Mouse (Mus musculus): ENCODE results near the gene Scrn1. TPM values are rescaled to one million over a fixed set of nuclear protein-coding genes. Genes with fewer than 3 reads are reported as not detected.
A peak's percentile ranks its signal among the peaks of the same experiment; 100 is the strongest.

The Scrn1 gene
- polyA plus RNA-seq, 1 experiment from 2014 or later: 91.6 TPM

DNA sequence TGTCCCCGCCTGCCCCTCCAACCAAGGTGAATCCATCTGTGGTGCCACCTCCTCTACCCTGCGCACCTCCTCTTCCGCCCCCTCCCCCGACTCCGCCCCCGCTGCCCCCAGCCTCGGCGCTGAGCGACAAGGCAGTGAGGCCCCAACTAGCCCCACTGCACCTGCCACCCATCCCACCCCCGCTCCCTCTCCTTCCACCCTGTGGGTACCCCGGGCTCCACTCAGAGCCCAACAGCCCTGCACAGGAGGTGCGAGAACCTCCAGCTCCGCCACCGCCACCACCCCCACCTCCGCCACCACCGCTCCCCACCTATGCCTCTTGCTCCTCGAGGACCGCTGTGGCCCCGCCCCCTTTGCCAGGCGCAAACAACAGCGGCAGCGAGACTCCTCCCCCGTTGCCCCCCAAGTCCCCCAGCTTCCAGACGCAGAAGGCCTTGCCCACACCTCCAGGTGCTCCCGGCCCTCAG, 80.8 kb downstream of the Scrn1 start:
- 4% methylated on average over 22 of the region's 25 CpGs for WGBS

DNA sequence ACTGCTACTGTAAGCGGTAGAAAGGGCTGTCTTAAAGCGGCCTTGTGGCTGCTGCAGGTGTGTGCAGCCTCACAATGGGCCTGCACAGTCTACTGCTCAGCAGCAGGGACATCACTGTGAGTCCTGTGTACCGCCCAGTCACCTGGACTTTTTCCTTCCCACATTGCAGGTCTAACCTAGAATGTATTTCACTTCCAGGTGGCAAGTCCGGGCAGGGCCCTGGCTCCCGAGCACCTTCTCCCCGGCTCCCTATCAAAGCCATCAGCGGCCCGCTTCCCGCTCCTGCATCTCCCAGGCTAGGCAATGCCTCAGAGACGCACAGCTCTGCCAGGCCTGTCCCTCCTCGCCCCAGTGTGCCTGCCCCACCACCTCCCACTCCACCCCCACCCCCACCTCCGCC, 81.3 kb downstream of the Scrn1 start:
- peak overlapping the region; percentile 65 for H3K9ac ChIP-seq
- peaks cover 18% of the 10 kb centered on the region; the same call in 1 of the 2 replicates for H3K27me3 ChIP-seq
- no peaks in the 10 kb centered on the region for H3K9me3 ChIP-seq
- no peak overlapping the region for H3K27ac ChIP-seq
- H3K4me2 ChIP-seq: peak overlapping the region; percentile 53
- H3K36me3 ChIP-seq: no peaks in the 10 kb centered on the region
- peak overlapping the region; percentile 29 for H3K4me3 ChIP-seq
- peaks cover 17% of the 10 kb centered on the region for H3K4me1 ChIP-seq (replicated peaks)
- WGBS: 16% methylated on average over 12 of the region's 12 CpGs
- ATAC-seq (ENCODE audit: low FRiP score): peak; percentile 60

More for the DNA sequence above, 80.8 kb downstream of the Scrn1 start:
- H3K4me3 ChIP-seq: peak overlapping the region; percentile 29
- no peaks in the 10 kb centered on the region for H3K36me3 ChIP-seq
- H3K9ac ChIP-seq: peak overlapping the region; percentile 65
- H3K9me3 ChIP-seq: no peaks in the 10 kb centered on the region
- H3K4me2 ChIP-seq: peak overlapping the region; percentile 53
- ATAC-seq (ENCODE audit: low FRiP score): peak; percentile 44
- peaks cover 17% of the 10 kb centered on the region for H3K4me1 ChIP-seq (replicated peaks)
- H3K27me3 ChIP-seq: peaks cover 18% of the 10 kb centered on the region; the same call in 1 of the 2 replicates
- H3K27ac ChIP-seq: no peak overlapping the region

DNA sequence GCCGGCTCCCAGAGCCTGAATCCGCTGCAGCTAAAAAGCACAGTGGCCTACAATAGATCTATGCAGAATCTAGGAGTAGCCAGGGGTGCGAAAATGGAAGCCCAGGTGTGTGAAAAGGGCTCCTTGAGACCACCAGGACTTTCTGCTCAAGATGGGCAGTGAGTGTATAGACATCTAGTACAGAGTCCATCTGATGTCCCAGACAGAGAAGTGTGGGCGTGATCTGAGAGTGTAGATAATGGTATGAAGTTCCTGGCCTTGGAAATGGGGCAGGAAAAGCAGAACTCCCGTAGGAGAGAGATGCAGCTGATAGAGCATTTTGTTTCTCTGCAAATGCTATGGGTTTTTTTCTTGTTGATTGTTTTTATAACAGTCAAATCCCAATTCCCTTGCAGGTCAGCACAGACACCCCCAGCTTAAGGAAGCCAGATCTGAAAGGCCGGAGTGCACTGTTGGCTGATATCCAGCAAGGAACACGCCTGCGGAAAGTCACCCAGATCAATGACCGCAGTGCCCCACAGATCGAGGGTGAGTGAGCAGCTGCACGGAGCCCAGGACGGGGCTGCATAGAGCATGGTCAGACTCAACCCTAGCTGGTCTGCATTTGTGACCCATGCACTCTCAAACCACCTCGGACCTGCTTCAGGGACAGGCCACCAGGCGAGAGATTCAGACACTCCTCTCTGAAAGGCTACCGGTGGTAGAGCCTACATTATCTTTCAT, 84.7 kb downstream of the Scrn1 start:
- no peak overlapping the region for H3K4me2 ChIP-seq
- 0 out of 2 replicates have a peak, but pooled peaks cover 9% of the 10 kb centered on the region for H3K27me3 ChIP-seq
- H3K27ac ChIP-seq: no peak overlapping the region
- ATAC-seq (ENCODE audit: low FRiP score): no peak
- H3K4me1 ChIP-seq (replicated peaks): peaks cover 30% of the 10 kb centered on the region
- H3K36me3 ChIP-seq: no peaks in the 10 kb centered on the region
- H3K9ac ChIP-seq: no peak overlapping the region
- WGBS: 81% methylated on average over 15 of the region's 15 CpGs
- no peaks in the 10 kb centered on the region for H3K9me3 ChIP-seq
- no peak overlapping the region for H3K4me3 ChIP-seq

DNA sequence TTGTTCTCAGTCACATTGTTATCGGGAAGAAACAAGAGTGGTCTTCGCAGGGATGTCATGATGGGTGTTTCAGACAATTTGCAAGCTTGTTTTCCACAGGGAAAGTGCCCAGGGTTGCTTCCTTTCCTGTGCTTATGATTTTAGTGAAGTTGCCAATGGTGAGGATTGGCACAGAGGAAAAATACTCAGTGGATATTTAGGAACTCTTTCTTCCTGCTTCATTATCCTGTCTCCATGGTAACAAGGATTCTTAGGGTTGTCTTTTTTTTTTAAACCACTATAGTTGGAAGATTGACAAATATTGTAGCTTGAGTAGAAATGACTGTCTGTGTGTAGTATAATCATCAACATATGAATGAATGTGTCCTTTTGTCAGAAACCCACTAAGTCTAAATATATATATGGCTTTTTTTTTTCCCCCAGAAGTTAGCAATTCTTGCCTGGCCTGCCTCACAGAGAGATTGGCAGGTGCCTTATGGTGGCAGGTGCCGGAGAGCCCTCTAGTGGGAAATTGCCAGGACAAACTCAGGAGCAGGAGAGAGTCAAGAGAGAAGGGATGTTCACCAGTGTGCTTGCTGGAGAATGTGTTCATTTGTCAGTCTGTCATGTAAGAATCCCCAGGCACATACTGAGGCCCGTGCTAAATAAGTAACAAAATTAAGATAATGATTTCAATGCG, 87.5 kb downstream of the Scrn1 start:
- H3K4me3 ChIP-seq: no peak overlapping the region
- H3K4me2 ChIP-seq: no peak overlapping the region
- H3K9ac ChIP-seq: no peak overlapping the region
- 0 out of 2 replicates have a peak, but pooled peaks cover 2% of the 10 kb centered on the region for H3K27me3 ChIP-seq
- H3K36me3 ChIP-seq: no peaks in the 10 kb centered on the region
- ATAC-seq (ENCODE audit: low FRiP score): no peak; the same call in 1 of the 2 replicates
- peak overlapping the region; percentile 67 for H3K27ac ChIP-seq
- WGBS: 56% methylated on average over 5 of the region's 5 CpGs
- no peaks in the 10 kb centered on the region for H3K9me3 ChIP-seq
- peaks cover 25% of the 10 kb centered on the region for H3K4me1 ChIP-seq (replicated peaks)

DNA sequence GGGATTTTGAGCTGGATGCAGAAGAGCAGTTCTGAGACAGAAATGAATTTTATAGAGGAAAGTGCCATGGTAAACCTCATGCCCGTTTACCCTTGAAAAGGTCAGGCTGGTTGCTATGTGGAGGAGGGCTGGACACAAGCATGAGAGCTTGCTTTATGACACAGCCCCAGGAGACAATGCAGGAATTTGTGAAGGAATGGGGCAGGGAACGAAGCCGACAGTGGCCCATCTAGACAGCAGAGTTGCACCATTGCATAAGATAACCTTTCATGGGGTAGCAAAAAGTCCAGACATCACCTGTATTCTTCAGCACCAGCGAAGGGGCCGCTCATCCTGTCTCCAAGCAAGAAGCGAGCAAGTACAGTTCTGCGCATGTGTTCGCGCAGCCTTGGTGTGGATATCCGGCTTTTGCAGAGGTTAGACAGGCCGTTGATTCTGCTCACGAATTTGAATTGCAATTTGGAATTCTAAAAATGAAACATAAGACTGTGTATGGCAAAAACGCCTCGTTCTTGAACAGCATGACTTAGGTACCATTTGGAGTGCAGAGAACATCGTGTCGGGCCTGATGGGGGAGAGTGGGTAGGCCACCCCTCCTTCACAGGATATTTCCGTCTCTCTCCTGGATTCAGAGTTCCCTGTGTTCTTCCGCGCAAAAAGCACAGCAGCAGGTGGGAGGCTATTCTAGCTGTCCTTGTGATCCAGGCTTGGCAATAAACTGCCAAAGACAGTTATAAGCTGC, 90.2 kb downstream of the Scrn1 start:
- no peak for ATAC-seq (ENCODE audit: low FRiP score)
- Histone ChIP-seq H3K9me3 (no peaks in the 10 kb centered on the region), H3K36me3 (no peaks in the 10 kb centered on the region), H3K27me3 (no peaks in the 10 kb centered on the region), H3K27ac (no peak overlapping the region), H3K4me3 (no peak overlapping the region), H3K4me2 (no peak overlapping the region), H3K4me1 (replicated peaks) (peaks cover 25% of the 10 kb centered on the region), H3K9ac (no peak overlapping the region)
- 76% methylated on average over 19 of the region's 19 CpGs for WGBS

DNA sequence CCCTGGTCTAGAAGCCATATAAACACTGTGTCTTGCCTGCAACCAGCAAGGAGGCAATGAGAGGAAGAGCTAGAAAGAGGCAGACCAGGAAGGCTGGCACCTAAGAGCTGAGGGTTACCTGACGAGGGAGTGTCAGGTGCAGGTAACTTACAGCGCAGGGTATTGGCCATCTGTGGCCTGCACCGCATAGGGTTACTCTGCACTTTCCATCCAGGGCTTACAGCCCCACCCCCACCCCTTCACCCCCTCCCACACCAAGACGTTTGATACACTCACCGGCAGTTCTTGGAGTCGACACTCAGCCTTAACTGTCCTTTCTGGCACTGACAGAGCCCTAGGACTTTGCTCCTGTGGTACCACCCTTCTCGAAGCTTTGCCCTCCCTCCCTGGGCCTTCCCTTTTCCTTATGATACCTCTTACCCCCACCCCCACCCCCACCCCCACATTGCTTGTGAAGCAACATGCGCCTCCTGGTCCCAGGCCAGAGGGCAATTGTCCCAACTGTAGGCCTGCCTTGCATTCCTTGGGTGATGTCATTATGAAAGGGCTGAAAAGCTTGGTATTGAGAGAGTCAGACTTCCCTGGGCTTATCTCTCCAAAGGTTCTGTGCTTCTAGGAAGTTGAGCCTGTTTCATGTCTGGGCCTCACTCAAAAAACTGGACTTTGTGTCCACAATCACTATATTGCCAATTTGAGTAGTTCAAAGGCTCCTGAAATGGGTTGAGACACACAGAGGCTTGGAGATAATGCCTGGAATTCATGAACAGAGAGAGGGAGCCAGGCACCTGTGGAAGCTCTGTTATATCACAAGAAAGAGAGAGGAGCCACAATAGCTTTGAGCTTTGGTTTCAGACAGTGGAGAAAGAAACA, 93.2 kb downstream of the Scrn1 start:
- Histone ChIP-seq H3K9me3 (no peaks in the 10 kb centered on the region), H3K27ac (no peak overlapping the region), H3K4me3 (no peak overlapping the region), H3K4me1 (replicated peaks) (peaks cover 14% of the 10 kb centered on the region), H3K27me3 (no peaks in the 10 kb centered on the region), H3K36me3 (no peaks in the 10 kb centered on the region), H3K4me2 (no peak overlapping the region), H3K9ac (no peak overlapping the region)
- 77% methylated on average over 8 of the region's 8 CpGs for WGBS
- no peak for ATAC-seq (ENCODE audit: low FRiP score)

DNA sequence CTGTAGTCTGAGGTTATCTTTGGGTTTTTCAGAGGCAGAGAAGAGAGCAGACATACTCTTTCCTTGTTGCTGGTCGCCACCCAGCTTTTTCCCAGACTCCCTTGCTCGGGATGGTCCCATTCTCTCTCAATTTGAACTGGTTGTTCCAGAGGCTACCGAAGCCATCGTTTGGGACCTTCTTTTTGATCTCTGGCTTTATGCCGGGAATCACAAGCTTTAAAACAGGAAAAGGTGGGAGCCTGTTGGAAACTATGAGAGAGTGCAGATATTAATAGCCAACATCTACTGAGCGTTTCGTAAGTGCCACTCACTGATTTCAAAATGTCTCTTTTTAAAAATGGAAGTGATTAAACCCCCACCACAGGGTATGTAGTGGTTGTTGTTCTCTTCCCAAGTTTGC, 94.4 kb downstream of the Scrn1 start:
- no peak overlapping the region for H3K4me2 ChIP-seq
- H3K27ac ChIP-seq: no peak overlapping the region
- H3K27me3 ChIP-seq: no peaks in the 10 kb centered on the region
- WGBS: 88% methylated on average over 7 of the region's 7 CpGs
- H3K4me3 ChIP-seq: no peak overlapping the region
- ATAC-seq (ENCODE audit: low FRiP score): no peak
- H3K9ac ChIP-seq: no peak overlapping the region
- peaks cover 13% of the 10 kb centered on the region for H3K4me1 ChIP-seq (replicated peaks)
- no peaks in the 10 kb centered on the region for H3K36me3 ChIP-seq
- no peaks in the 10 kb centered on the region for H3K9me3 ChIP-seq

DNA sequence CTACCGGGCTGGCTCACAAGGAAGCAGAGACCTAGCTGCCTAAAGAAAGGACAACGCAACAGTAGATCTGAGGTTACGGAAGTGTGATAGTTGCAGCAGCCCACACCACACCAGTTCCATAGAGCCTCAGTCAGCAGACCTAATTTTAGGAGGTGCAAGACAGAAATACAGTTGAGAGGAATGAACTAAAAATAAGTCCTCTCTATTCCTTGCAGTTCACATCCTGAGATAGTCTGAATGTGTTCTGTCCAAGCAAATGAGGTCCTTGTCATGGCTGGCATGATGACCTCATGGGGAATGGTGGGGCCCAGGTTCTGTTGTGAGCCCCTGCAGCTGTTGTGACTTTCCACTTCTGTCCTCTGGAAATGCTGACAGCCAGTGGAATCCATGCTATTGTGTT, 98.9 kb downstream of the Scrn1 start:
- Histone ChIP-seq H3K4me3 (no peak overlapping the region), H3K4me1 (replicated peaks) (peaks cover 5% of the 10 kb centered on the region; the same call in 1 of the 2 replicates), H3K9ac (no peak overlapping the region), H3K9me3 (no peaks in the 10 kb centered on the region), H3K36me3 (no peaks in the 10 kb centered on the region), H3K27ac (no peak overlapping the region), H3K4me2 (no peak overlapping the region), H3K27me3 (peaks cover 5% of the 10 kb centered on the region; the same call in 1 of the 2 replicates)
- WGBS: 90% methylated on average over 3 of the region's 3 CpGs
- ATAC-seq (ENCODE audit: low FRiP score): no peak

DNA sequence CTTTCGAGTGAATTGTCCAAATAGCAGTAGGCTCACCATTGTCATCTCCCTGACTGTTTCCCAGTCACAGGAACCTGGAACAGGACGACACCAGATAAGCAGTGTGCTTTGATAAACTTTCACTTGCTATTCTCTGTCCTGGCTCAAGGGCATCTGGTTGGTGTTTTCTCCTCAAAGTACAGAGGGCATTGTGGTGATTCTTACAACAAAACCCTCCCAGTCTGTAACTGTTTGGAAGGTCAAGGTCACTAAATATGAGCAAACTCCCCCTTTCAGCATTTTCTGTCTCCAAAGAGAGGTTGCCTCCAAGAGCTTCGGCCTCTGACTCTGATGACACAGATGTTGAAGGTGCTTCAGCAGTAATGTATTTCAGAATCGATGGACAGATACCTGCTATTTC, 101.4 kb downstream of the Scrn1 start:
- peaks cover 9% of the 10 kb centered on the region; the same call in 1 of the 2 replicates for H3K27me3 ChIP-seq

DNA sequence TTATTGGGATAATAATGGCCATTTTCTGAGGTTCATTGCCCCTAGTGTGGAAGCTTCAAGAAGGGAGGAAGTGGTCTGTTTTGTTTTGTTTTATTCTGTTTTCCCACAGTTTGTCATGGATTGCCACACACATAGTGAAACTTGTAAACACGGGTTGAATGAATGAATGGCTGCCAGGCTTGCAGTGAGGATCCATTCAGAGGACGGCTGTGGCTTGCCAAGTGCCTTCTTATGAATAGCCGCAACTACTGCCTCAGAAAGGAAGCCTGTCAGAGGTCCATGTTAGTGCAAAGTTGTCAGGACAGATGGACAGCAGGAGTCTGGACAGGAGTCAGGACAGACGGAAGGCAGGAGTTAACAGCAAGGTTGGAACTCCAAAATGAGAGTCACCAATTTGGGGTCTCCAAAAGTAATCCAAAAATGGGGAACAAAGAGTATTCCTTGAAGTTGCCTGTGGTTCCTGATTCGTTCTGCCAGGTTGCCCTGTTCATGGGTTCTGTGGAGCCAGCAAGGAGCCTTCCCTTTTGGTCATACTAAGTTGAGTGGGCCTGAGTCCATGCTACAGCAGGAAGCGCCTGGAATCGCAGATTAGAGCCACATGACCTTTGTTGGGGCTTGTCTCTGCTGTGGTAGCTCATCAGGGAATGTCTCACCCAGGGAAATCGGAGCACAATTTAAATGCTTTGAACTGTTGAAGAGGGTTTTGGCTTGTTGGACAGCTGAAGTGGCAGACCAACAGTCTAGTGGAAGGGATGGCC, 102.4 kb downstream of the Scrn1 start:
- H3K4me3 ChIP-seq: no peak overlapping the region
- ATAC-seq (ENCODE audit: low FRiP score): no peak

More for the DNA sequence above, 101.4 kb downstream of the Scrn1 start:
- no peaks in the 10 kb centered on the region for H3K36me3 ChIP-seq
- H3K4me2 ChIP-seq: no peak overlapping the region
- no peak overlapping the region for H3K9ac ChIP-seq
- H3K27ac ChIP-seq: no peak overlapping the region
- H3K4me1 ChIP-seq (replicated peaks): peaks cover 18% of the 10 kb centered on the region
- 87% methylated on average over 4 of the region's 4 CpGs for WGBS
- no peak overlapping the region for H3K4me3 ChIP-seq
- no peak for ATAC-seq (ENCODE audit: low FRiP score)
- no peaks in the 10 kb centered on the region for H3K9me3 ChIP-seq

DNA sequence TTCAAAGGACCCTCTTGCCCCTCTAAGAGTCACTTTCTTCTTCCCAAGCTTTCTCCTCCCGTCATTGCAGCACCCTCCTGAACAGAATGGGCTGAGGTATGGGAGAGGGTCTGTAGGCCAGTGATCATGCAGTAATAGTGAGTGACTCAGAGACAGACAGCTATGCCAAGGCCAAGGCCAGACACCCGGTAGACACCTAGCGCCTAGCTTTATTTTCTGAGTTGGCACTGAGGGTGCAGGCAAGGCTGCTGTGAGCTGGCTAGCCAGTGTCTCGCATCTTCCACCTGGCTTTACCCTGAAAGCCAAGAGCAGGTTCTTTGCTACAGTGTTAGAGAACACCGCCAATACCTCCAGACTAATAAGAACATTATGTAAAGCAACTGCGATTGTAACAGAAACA, 103.5 kb downstream of the Scrn1 start:
- ATAC-seq (ENCODE audit: low FRiP score): no peak
- Histone ChIP-seq H3K27me3 (peaks cover 9% of the 10 kb centered on the region; the same call in 1 of the 2 replicates), H3K4me1 (replicated peaks) (peaks cover 27% of the 10 kb centered on the region), H3K9me3 (no peaks in the 10 kb centered on the region), H3K4me3 (no peak overlapping the region), H3K27ac (no peak overlapping the region), H3K9ac (no peak overlapping the region), H3K36me3 (no peaks in the 10 kb centered on the region), H3K4me2 (no peak overlapping the region)
- WGBS: 89% methylated on average over 6 of the region's 6 CpGs

More for the DNA sequence above, 102.4 kb downstream of the Scrn1 start:
- WGBS: 60% methylated on average over 8 of the region's 8 CpGs
- H3K27me3 ChIP-seq: peaks cover 9% of the 10 kb centered on the region; the same call in 1 of the 2 replicates
- H3K4me2 ChIP-seq: no peak overlapping the region
- H3K36me3 ChIP-seq: no peaks in the 10 kb centered on the region
- no peaks in the 10 kb centered on the region for H3K9me3 ChIP-seq
- H3K27ac ChIP-seq: no peak overlapping the region
- H3K9ac ChIP-seq: no peak overlapping the region
- H3K4me1 ChIP-seq (replicated peaks): peaks cover 27% of the 10 kb centered on the region
